Mouse (Mus musculus): Measurements from ENCODE around the gene Gm4707.
A peak's percentile ranks its signal among the peaks of the same experiment; 100 is the strongest.
"Not testable (repeated sequence)": the region's sequence is repeated elsewhere in the genome, so short reads cannot be mapped to it uniquely, and the experiment has no call there.

The Gm4707 gene

DNA sequence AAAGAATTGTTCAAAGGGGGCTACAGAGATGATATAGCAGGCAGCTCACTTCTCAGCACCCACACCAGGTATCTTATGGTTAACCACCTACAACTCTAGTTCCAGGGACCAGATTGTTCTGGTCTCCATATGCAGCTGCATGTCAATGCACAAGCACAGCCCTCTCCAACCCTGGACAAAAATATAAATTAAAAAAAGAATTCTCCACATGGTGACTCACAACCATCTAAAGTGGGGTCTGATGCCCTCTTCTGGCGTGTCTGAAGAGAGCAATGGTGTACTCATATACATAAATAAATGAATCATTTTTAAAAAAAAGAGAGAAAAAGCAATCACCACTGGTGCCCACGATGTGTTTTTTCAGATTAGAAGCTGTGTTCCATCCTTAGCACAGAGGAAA lies 15.0 kb downstream of the Gm4707 start:
- DNase-seq (ENCODE audit: low read depth, low spot score): no peak

DNA sequence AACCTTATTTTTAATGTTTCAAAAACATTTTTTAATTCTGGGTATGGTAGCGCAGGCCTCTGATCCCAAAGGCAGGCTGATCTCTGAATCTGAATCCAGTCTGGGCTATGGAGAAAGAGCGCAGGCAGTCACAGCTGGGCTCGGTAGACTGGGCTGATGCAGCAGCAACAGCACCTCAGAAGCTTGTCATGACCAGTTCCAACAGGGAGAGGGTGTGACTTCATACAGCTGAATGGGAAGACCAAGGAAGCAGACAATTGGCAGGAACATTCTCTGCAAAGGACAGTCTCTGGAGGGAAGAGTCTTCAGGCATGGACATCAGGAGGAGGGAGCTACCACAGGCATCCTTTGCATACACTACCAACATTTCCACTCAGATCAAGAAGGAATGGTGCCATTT lies 15.6 kb downstream of the Gm4707 start:
- DNase-seq (ENCODE audit: low read depth, low spot score): peak; percentile 41

DNA sequence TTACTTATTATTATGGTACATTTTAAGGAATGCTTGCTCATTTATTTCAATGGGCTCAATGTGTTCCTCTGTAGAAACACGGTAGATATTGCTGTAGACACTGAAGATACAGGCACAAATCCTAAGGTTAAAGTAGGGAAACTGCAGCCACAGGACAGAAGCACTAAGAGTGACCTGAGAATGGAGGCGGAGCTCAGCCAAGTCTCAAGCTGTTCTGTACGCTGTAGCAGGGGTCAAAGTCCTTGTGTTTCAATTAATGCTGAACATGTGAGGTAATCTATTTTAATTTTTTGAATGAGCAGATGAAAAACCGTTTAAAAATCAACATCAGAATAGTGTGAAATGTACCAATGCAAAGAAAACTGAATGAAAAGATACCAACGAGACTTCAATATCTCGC lies 16.4 kb downstream of the Gm4707 start:
- no peak for DNase-seq (ENCODE audit: low read depth, low spot score)

DNA sequence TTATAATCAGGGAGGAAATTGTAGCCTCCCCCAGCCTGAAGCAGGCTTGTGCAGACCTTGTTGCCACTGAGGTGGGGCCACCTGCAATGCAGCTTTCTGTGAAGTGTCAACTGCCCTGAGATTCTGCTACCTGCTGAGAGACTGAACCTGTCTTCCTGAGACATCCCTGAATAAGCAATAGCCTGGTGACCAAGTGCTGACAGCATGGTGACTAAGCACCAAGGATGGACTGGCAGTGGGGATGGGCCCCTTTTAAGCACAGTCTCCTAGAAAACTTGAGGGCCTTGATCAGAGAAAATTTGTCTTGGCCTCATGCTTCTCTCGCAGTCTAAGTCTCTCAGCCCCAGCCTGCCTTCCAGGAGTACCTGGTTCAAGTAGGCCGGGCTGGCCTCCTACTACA lies 37.2 kb downstream of the Gm4707 start:
- not testable (repeated sequence) for DNase-seq (ENCODE audit: low read depth, low spot score)

DNA sequence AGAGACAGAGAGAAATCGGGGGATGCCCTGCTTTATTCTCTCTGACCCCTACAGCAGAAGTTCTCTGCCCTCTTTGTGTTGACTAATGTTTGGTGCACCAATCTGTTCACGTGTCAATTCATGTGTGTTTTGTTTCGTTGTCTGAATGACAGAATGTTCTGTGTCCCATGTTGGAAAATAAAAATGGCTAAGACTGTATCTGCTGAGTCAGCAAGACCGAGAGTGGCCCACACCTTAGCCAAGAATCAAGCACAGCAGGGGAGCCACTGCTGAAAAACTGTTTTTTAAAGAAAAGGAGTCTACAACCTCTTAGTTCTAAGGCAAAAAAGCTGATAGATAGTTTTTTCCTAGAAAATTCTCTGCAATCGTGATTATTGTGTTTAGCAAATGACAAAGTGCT lies 40.3 kb downstream of the Gm4707 start:
- peak; percentile 38 for DNase-seq (ENCODE audit: low read depth, low spot score)

DNA sequence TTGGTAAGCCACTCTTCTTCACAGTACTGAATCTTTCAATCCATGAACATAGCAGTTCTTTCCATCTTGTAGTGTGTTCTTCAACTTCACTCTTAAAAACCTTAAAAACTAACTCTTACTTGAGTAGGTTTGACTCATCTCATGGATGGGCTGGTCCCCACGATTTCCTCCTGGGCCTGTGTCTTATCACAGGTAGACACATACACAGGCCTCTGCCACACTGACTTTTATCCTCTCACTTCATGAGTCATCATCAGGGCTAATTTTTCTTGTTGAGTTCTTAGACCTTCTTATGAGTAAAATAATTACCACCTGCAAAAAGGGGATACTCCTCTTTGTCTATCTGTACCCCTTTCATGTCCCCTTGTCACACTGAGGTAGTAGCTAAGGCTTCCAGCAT lies 42.7 kb downstream of the Gm4707 start:
- DNase-seq (ENCODE audit: low read depth, low spot score): no peak

All from R1 (cell line).